Mouse (Mus musculus): ENCODE measurements around the gene Nxf2. TPM values are rescaled to one million over a fixed set of nuclear protein-coding genes. Genes with fewer than 3 reads are reported as not detected.

Gene Nxf2
- total RNA-seq, 4 experiments from 2014 or later: 0.17 to 0.24 (median 0.18) TPM; not detected in 1

Other genes starting within 250 kb of the Nxf2 start
- gene Armcx1, start 246.8 kb downstream of the Nxf2 start, total RNA-seq (2022): 10 to 100 TPM; 51.9 to 67.4 (median 63.3) TPM
- 10 to 100 TPM in 1 of 4 experiments, 1 to 10 TPM in 3; 8.6 to 10.0 (median 9.0) TPM for gene Armcx6, start 213.3 kb downstream of the Nxf2 start, total RNA-seq (2022)
- gene Armcx3, start 208.2 kb downstream of the Nxf2 start, total RNA-seq (2022): 10 to 100 TPM; 69.7 to 84.0 (median 78.9) TPM
- 10 to 100 TPM; 84.4 to 94.6 (median 89.2) TPM for gene Armcx2, start 155.5 kb downstream of the Nxf2 start, total RNA-seq (2022)
- 10 to 100 TPM; 10.9 to 13.0 (median 12.5) TPM for gene Zmat1, start 44.5 kb upstream of the Nxf2 start, total RNA-seq (2022)
- not detected for gene Gm15023, start 212.9 kb upstream of the Nxf2 start, total RNA-seq (2022)
- 100 to 1,000 TPM in 3 of 4 experiments, 10 to 100 TPM in 1; 86.8 to 121 (median 105) TPM for gene Tceal6, start 245.9 kb upstream of the Nxf2 start, total RNA-seq (2022)